Mouse (Mus musculus): Measurements from ENCODE around the gene Focad. TPM values are rescaled to one million over a fixed set of nuclear protein-coding genes. Genes with fewer than 3 reads are reported as not detected.

Gene Focad
- total RNA-seq, 2 experiments from 2014 or later, result 25.8 to 26.3 TPM

DNA sequence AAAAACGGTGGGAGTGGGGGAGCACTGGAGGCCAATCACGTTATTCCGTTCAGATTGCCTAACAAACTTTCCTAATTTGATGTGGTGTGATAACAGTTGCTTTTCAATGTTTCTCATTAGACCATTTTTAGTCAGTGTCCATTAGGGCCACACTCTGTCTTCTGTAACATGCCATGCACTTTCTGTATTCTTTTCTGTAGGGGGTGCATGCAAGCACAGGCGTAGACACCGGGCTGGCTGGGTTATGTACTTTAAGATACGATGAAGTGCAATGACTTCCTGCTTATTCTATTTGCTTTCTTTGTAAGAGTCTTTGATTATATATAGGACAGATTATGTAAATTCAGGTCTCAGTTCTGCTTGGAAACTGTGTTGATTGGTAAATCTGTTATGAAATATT, 116.2 kb downstream of the Focad start:
- no peak for DNase-seq

DNA sequence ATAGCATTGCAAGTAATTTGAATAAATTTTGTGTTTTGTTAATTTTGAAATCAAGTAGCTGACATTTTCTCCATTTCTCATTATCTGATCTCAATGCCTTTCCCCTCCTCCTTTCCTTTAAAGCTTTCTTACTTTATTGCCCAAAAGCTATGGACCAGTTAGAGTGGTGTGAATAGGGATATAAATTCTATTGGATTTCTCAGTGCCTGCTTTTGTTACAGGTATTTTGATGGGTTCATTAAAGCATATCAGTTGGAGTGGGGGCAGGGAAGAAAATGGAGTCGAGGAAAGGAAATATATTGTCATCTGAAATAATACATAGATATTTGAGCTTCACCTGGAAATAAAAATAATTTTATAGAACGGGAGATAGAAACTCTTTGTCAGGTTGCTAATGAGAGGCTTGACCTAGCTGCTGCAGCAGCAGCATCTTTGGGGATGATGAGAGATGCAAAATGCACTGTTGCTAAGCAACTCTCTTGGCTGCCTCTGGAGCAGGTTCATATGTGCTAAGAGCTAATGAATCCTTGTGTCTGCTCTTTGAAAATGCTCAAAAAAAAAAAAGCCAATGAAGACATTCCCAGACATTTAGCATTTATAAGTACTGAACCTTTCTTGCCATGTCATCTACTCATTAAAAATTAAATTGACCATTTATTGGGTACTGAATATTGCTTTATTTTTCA, 116.9 kb downstream of the Focad start:
- DNase-seq, result no peak

GRCm38 (mm10) chr4:88213895-88214294, 119.5 kb downstream of the Focad start:
- DNase-seq, result peak; percentile 29 to 44

DNA sequence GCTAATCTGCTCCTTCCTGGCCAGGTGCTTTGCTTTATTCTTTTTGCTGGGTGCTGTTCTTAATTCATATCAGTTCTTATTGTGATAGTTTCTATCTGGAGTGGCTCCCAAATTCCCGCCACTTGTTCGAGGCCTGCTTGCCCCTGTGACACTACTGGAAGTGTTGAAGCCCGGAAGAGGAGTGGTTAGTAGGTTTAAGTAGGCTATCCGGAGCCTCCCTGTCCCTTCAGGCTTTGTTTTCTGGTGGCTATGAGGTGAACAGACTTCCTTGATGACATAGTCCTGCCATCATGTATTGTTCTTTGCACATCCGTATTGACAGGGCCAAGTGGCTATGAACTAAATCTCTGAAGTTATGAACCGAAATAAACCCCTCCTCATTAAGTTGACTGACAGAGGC, 123.9 kb downstream of the Focad start:
- DNase-seq, result no peak

- no peak for DNase-seq
Measured at GRCm38 (mm10) chr4:88218797-88219196, 124.4 kb downstream of the Focad start.

- DNase-seq, result no peak
Measured at GRCm38 (mm10) chr4:88231375-88231774, 136.9 kb downstream of the Focad start.

- DNase-seq, result peak; percentile 1 to 6
Measured at GRCm38 (mm10) chr4:88235941-88236340, 141.5 kb downstream of the Focad start.

DNA sequence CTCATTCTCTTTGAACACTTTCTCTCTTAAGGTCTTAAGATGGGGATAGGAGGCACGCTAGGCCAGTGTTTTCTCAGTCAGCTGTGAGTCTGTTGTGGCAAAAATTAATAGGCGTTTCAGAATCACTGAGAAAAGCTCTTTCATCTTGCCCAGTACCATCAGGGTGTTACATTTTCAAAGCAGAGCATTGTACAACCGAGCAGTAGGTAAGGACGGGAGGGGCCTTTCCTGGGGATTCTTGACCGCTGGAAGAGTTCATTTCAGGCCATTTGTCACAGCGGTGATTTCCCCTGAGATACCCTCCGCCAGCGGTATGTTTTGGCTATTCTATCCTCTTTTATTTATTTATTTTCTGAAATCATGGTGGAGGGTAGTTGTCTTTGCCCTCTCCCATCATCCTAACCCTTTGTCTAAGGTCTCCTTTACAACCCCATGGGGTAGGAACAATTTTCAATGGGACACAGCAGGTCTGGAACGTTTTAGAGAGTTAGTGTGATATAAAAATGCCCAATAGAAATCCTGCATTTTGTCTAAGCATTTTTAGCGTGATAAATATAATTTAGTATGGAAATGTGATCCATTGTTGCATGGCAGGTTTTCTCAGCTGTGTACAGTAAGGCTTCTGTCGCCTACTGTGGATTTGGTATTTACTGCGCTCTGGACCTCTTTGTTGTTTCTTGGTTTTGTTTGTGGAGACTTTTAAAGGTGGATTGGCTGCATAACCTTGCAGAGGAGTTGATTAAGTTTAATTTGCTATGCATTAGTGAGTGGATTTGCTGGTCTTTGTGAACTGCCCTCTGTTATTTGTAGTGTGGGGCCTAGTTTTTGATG, 142.7 kb downstream of the Focad start:
- DNase-seq, result no peak

DNA sequence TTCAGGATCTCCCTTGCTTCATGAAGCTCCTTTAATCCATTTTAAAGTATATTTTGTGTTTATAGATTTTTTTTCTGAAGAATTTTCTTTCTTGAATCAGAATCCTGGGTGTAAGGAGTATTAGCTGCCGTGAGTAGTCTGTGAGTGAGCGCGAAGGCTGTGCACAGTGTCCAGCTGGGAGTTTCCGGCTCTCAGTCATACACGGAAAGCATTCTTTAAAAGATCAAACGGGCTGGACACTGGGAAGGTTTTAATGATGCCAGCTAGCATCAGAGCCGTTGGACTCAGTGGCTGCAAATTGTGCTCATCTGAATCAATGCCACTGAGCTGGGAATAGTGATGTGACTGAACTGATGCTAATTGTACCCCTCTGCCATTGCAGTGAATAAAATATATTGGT, 143.9 kb downstream of the Focad start:
- DNase-seq, result peak; percentile 6 to 13

DNA sequence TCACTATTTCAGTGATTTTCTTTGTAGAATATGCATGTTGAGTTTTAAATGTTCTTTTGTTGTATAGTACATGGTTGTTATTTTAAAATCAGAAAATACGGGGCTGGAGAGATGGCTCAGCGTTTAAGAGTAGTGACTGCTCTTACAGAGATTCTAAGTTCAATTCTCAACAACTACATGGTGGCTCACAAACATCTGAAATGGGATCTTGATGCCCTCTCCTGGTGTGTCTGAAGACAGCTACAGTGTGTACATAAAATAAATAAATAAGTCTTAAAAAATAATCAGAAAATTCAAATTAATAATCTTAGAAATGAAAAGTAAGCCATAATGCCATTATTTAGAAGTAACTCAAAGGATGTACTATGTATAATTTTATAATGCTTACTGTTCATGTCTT, 149.4 kb downstream of the Focad start:
- no peak for DNase-seq

GRCm38 (mm10) chr4:88245494-88245893, 151.1 kb downstream of the Focad start:
- no peak for DNase-seq

DNA sequence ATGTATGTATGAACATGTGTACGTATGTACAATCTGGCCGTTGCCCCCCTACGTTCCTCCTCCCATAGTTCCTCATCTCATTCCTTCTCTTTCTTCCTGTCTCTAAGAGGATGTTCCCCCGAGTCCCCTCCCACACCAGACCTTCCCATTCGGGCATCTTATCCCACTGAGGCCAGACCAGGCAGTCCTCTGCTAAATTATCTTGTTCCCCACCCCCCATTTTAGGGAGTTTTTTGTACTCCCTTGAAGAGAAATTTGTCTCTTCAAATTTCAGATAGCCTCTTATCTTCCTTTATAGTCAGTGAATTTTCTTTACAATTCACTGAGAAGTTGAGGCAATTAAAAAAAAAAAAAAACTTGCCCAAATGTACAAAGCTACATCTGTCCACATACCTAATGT, 166.9 kb downstream of the Focad start:
- DNase-seq, result no peak

- DNase-seq, result no peak
Measured at GRCm38 (mm10) chr4:88264536-88264935, 170.1 kb downstream of the Focad start.

GRCm38 (mm10) chr4:88270408-88271067, 176.1 kb downstream of the Focad start:
- no peak for DNase-seq

DNA sequence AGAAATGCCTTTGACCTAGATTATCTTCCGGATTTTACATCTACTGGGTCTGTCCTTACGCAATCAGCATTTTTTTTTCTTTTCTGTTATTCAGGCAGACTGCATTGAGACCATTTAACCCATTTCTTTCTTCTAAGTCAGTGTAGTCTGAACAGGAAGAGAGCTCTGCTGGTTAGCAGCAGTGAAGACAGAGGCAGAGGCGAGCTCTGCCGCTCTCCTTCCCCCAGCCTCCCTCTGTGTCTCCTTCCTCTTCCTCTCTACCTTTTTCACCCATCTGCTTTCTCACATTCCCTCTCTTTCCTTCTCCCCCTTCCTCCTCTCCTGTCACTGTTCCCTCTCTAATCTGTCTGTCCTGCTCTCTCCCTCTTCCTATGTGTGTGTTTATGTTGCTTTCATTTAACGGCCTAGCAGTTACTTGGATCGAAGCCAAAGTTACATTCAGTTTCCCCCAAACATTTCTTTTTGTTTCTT, 181.2 kb downstream of the Focad start:
- DNase-seq, result no peak

DNA sequence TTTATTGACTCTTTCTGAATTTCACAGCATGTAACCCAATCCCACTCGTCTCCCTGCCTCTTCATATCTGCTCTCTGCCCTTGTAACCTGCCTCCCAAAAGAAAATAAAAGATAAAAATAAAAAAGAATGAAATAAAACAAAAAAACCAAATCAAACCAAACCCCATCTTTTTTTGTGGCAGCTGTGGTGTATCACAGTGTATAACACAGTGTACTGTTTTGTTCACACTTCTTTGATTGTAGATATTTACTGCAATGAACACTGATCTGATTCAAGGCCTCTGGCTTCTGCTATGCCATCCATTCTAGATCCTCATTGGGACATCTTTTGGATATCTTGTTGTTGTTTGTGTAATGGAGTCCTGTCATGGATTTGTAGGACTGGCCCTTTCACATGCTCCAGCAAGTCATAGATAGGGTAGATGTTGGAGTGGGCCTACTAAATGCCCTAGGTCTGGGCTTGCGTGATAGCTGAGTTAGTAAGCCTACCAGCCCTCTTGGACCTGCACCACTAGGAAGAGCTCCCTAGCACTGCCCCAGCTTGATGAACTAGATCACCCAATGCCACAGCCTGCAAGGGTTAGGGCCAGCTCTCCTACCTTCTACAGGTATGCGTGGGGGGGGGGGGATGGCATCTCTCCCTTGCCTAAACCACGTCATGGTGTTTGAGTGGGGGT, 181.8 kb downstream of the Focad start:
- DNase-seq, result no peak

DNA sequence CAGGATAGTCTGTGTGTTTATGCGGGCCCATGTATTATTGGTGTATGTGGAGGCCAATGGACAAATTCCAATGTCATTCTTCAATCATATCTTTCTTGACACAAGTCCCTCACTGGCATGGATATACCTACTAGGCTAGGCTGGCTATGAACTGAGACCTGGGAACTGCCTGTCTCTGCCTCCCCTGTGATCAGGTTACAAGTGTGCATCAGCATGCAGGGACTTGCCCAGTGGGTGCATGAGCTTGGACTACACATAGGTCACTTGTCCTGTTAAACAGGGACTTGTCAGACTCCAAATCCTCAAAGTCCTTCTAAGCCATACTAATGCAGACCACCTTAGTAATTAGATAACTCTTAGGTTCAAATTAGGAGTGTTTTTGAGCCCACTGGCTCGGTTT, 184.1 kb downstream of the Focad start:
- no peak for DNase-seq

- DNase-seq, result no peak
Measured at GRCm38 (mm10) chr4:88280536-88280935, 186.1 kb downstream of the Focad start.

- no peak for DNase-seq
Measured at GRCm38 (mm10) chr4:88295537-88295936, 201.1 kb downstream of the Focad start.

GRCm38 (mm10) chr4:88299551-88299950, 205.1 kb downstream of the Focad start:
- no peak for DNase-seq

DNA sequence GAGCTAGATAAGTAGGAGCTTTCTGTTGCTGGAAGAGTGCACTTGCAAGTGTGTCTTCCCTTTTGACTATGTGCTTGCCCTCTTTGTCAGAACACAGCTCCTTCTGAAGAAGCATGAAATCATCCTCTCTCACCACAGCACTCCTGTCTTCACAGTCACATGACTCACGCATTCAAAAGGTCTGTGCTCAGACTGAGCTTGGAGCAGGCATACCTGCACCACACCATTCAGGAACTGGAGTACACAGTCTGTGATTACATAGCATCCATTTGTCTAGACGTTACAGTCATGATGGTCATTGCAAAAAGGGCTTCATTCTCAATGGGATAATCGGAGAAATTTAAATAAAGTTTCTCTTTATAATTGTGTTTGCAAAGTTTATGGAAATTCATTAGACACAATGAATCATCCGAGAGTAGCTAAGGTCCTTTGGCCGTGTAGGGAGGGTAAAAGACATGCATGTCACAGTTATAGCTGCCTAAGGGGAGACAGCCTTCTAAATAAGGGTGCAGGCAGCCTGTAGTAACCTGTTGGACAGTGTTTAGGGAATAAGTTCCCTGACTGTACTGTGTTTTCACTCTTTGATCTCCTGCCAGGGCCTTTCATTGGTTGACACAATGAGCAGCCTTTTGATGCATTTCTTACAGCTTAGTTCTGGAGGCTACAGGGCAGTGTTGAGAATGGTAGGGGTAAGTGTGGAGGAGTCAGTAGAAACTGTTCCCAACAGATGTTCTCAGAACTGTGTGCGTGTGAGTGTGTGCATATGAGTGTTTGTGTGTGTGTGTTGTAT, 206.6 kb downstream of the Focad start:
- DNase-seq, result peak in 1 of 2 experiments; percentile 16

All from adrenal gland, postnatal 36 days (tissue).